Mouse (Mus musculus): ENCODE measurements at regions not wholly inside any gene's neighbourhood (a gene's known extent, or its start where the extent isn't known, plus 50 kb on each side); places are given as distances from the start of the nearest gene placed in this dataset.

GRCm38 (mm10) chr3:104284961-104285360 is 64.8 kb upstream of the Magi3 start:
- Histone ChIP-seq H3K27me3 (ENCODE audit: control insufficient read depth, insufficient read depth, low read length) (no peaks in the 10 kb centered on the region), H3K4me2 (ENCODE audit: low read depth, low read length) (no peak overlapping the region), H3K27ac (ENCODE audit: low read depth) (no peak overlapping the region), H3K36me3 (replicated peaks; ENCODE audit: control insufficient read depth, insufficient read depth, low read length) (no peaks in the 10 kb centered on the region), H3K9me3 (replicated peaks; ENCODE audit: control insufficient read depth, low read length) (no peaks in the 10 kb centered on the region), H3K9ac (replicated peaks; ENCODE audit: low read depth, low read length) (no peak overlapping the region), H3K4me3 (ENCODE audit: low read depth, low read length) (no peak overlapping the region), H3K4me1 (ENCODE audit: control insufficient read depth, insufficient read depth) (peaks cover 8% of the 10 kb centered on the region; the same call in 1 of the 2 replicates)
- DNase-seq (ENCODE audit: low spot score) = no peak
- no peak for ATAC-seq (ENCODE audit: insufficient read depth, low read depth)
- TF ChIP-seq EP300 (IDR thresholded peaks at IDR 0.05; ENCODE audit: low read depth) (no peak), CTCF (IDR thresholded peaks at IDR 0.05; ENCODE audit: low read depth) (no peak)
- WGBS = 84% methylated on average over 2 of the region's 2 CpGs

DNA sequence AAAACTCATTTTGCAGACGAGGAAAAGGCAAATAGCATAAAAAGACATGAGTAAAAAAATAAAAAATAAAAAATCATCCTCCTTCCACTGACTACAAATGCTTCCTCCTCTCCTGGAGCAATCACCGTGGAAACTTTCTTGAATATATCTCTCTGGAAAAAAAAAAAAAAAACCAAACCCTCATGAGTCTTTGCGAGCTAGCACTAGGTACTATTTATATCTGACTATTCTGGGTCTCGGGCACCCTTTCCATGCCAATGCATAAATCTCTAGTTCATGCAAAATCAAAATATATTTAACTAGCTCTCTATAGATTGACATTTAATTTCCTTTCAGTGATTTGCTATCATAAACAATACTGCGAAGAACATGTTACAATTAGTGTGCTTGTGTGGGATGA is 63.7 kb upstream of the Magi3 start:
- no peaks in the 10 kb centered on the region for H3K27me3 ChIP-seq (ENCODE audit: control insufficient read depth, insufficient read depth, low read length)
- no peak overlapping the region for H3K4me2 ChIP-seq (ENCODE audit: low read depth, low read length)
- DNase-seq (ENCODE audit: low spot score) (no peak), ATAC-seq (ENCODE audit: insufficient read depth, low read depth) (no peak)
- 33% methylated on average over 5 of the region's 5 CpGs for WGBS
- no peaks in the 10 kb centered on the region for H3K9me3 ChIP-seq (replicated peaks; ENCODE audit: control insufficient read depth, low read length)
- no peaks in the 10 kb centered on the region for H3K36me3 ChIP-seq (replicated peaks; ENCODE audit: control insufficient read depth, insufficient read depth, low read length)
- peaks cover 8% of the 10 kb centered on the region; the same call in 1 of the 2 replicates for H3K4me1 ChIP-seq (ENCODE audit: control insufficient read depth, insufficient read depth)
- TF ChIP-seq EP300 (IDR thresholded peaks at IDR 0.05; ENCODE audit: low read depth) (no peak), CTCF (IDR thresholded peaks at IDR 0.05; ENCODE audit: low read depth) (no peak)
- H3K9ac ChIP-seq (replicated peaks; ENCODE audit: low read depth, low read length) = no peak overlapping the region
- H3K4me3 ChIP-seq (ENCODE audit: low read depth, low read length) = no peak overlapping the region
- no peak overlapping the region for H3K27ac ChIP-seq (ENCODE audit: low read depth)

- Histone ChIP-seq H3K9me3 (replicated peaks; ENCODE audit: control insufficient read depth, low read length) (no peaks in the 10 kb centered on the region), H3K4me1 (ENCODE audit: control insufficient read depth, insufficient read depth) (peaks cover 8% of the 10 kb centered on the region; the same call in 1 of the 2 replicates), H3K27ac (ENCODE audit: low read depth) (no peak overlapping the region), H3K27me3 (ENCODE audit: control insufficient read depth, insufficient read depth, low read length) (no peaks in the 10 kb centered on the region), H3K9ac (replicated peaks; ENCODE audit: low read depth, low read length) (no peak overlapping the region), H3K36me3 (replicated peaks; ENCODE audit: control insufficient read depth, insufficient read depth, low read length) (no peaks in the 10 kb centered on the region), H3K4me2 (ENCODE audit: low read depth, low read length) (no peak overlapping the region), H3K4me3 (ENCODE audit: low read depth, low read length) (no peak overlapping the region)
- ATAC-seq (ENCODE audit: insufficient read depth, low read depth) (no peak), DNase-seq (ENCODE audit: low spot score) (no peak)
- 64% methylated on average over 6 of the region's 6 CpGs for WGBS
- TF ChIP-seq CTCF (IDR thresholded peaks at IDR 0.05; ENCODE audit: low read depth) (no peak), EP300 (IDR thresholded peaks at IDR 0.05; ENCODE audit: low read depth) (no peak)
Observed at GRCm38 (mm10) chr3:104279505-104279904, 59.3 kb upstream of the Magi3 start.

DNA sequence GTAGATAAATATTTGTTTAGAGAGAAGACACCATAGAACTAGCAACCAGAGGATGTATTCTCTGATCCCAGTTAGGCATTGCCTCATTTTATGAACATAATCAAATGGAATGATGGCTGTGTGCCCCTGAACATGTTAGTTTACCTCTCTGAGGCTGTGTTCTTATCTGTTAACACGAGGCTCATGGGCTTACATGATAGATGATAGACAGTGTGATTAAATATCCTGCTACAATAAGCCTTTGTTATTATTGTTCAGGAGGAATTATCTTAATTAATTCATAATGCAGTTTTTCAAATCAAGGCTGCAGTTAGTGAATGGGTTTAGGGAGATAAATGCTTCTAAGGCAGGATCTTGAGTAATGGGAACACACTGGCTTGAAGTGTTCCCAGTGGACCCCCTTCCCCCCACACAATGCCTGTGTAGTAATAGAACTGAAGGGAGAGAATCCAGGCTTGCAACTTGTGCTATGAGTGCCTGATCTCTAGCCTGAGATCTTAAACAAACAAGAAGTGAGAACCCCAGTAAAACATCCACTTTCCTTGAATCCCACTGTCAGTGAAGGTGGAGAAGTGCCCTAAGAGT is 54.6 kb upstream of the Magi3 start:
- Histone ChIP-seq H3K4me2 (ENCODE audit: low read depth, low read length) (no peak overlapping the region), H3K9ac (replicated peaks; ENCODE audit: low read depth, low read length) (no peak overlapping the region), H3K4me1 (ENCODE audit: control insufficient read depth, insufficient read depth) (no peaks in the 10 kb centered on the region), H3K36me3 (replicated peaks; ENCODE audit: control insufficient read depth, insufficient read depth, low read length) (no peaks in the 10 kb centered on the region), H3K9me3 (replicated peaks; ENCODE audit: control insufficient read depth, low read length) (no peaks in the 10 kb centered on the region), H3K27ac (ENCODE audit: low read depth) (no peak overlapping the region), H3K4me3 (ENCODE audit: low read depth, low read length) (no peak overlapping the region), H3K27me3 (ENCODE audit: control insufficient read depth, insufficient read depth, low read length) (no peaks in the 10 kb centered on the region)
- ATAC-seq (ENCODE audit: insufficient read depth, low read depth) = no peak
- TF ChIP-seq EP300 (IDR thresholded peaks at IDR 0.05; ENCODE audit: low read depth) (no peak), CTCF (IDR thresholded peaks at IDR 0.05; ENCODE audit: low read depth) (no peak)
- WGBS = 51% methylated on average over 1 of the region's 1 CpGs
- no peak for DNase-seq (ENCODE audit: low spot score)

DNA sequence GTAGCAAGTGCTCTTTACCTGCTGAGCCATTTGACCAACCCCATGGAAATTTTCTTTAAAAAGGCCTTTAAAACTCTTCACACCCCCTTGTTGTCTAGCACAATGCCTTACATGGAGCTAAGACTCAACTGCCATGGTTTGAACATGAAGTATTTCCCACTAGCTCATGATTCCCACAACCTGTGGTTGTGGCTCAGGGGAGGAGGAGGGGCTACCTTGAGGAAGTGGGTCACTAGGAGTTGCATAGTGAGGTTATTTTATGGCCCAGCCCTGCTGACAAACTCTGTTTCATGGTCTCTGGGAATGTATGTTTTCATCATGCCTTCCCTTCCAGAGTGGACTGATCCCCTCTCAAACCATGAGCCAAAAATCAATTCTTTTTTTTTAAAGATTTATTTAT is 53.9 kb upstream of the Magi3 start:
- no peak overlapping the region for H3K4me2 ChIP-seq (ENCODE audit: low read depth, low read length)
- no peaks in the 10 kb centered on the region for H3K9me3 ChIP-seq (replicated peaks; ENCODE audit: control insufficient read depth, low read length)
- no peak for TF ChIP-seq CTCF (IDR thresholded peaks at IDR 0.05; ENCODE audit: low read depth)
- TF ChIP-seq EP300 (IDR thresholded peaks at IDR 0.05; ENCODE audit: low read depth) = no peak
- no peak for DNase-seq (ENCODE audit: low spot score)
- no peak overlapping the region for H3K27ac ChIP-seq (ENCODE audit: low read depth)
- ATAC-seq (ENCODE audit: insufficient read depth, low read depth) = no peak
- H3K27me3 ChIP-seq (ENCODE audit: control insufficient read depth, insufficient read depth, low read length) = no peaks in the 10 kb centered on the region
- H3K36me3 ChIP-seq (replicated peaks; ENCODE audit: control insufficient read depth, insufficient read depth, low read length) = no peaks in the 10 kb centered on the region
- no peak overlapping the region for H3K4me3 ChIP-seq (ENCODE audit: low read depth, low read length)
- no peaks in the 10 kb centered on the region for H3K4me1 ChIP-seq (ENCODE audit: control insufficient read depth, insufficient read depth)
- H3K9ac ChIP-seq (replicated peaks; ENCODE audit: low read depth, low read length) = no peak overlapping the region

All from heart, postnatal 0 days (tissue).